Mouse (Mus musculus): ENCODE measurements at regions not wholly inside any gene's neighbourhood (a gene's known extent, or its start where the extent isn't known, plus 50 kb on each side); places are given as distances from the start of the nearest gene placed in this dataset.

GRCm38 (mm10) chr13:110944061-110944460 is 310.8 kb upstream of the Actbl2 start:
- TF ChIP-seq CTCF (IDR thresholded peaks at IDR 0.05 in 2 of 3, conservative IDR thresholded peaks at IDR 0.05 in 1 of 3; ENCODE audit: control insufficient read depth in 1 of 3, insufficient read depth in 1 of 3, low read depth in 2 of 3, low read length in 3 of 3, poor library complexity in 1 of 3, severe bottlenecking in 1 of 3) (no peak), POLR2AphosphoS5 (IDR thresholded peaks at IDR 0.05; ENCODE audit: borderline replicate concordance, low read depth, low read length) (no peak), ZC3H11A (IDR thresholded peaks at IDR 0.05; ENCODE audit: low read depth, low read length) (no peak), UBTF (IDR thresholded peaks at IDR 0.05; ENCODE audit: borderline replicate concordance, insufficient read depth, low read depth, low read length) (no peak), POLR2A (IDR thresholded peaks at IDR 0.05; ENCODE audit: control insufficient read depth in 1 of 2, insufficient read depth in 1 of 2, low read depth in 1 of 2, low read length in 2 of 2, poor library complexity in 1 of 2) (no peak), MAZ (IDR thresholded peaks at IDR 0.05; ENCODE audit: low read depth, low read length) (no peak), MYC (IDR thresholded peaks at IDR 0.05; ENCODE audit: low read depth, low read length) (no peak), USF1 (IDR thresholded peaks at IDR 0.05; ENCODE audit: low read depth, low read length) (no peak), ETS1 (IDR thresholded peaks at IDR 0.05; ENCODE audit: low read depth, low read length) (no peak)
